Mouse (Mus musculus) adrenal gland, adult (tissue): ENCODE measurements around the gene Pigr.

Experiments used
- DNase-seq, 2 experiments: peaks; one replicate each; pipeline ENCODE4 v3.0.0; 2022 to 2023; ENCODE audit warnings: low spot score in 1 of 2; ENCODE audit not compliant: inconsistent age in 2 of 2

The Pigr gene

GRCm38 (mm10) chr1:130876931-130877509 is 50.5 kb downstream of the Pigr start:
- DNase-seq, result peak in 1 of 2 experiments; percentile 86

GRCm38 (mm10) chr1:130877889-130878614 is 51.6 kb downstream of the Pigr start:
- peak in 1 of 2 experiments; percentile 46 for DNase-seq

DNA sequence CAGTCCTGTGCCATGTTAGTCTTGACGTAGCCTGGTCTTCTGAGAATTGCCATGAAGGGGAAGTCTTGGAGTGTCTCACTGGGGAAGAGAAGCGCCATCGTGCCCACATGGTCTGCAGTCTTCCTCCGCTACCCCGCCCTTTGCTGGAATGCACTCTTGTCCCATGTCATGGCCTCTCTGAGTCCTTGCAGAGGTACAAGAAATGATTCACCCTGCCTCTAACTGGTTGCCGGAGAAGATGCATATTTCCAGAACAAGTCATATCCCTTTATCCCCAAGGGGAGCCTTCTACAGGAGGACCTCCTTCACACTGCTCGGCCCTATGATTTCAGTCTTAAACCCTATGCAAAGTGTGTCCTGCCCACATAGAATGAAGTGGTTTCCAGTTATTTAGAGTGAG is 53.4 kb downstream of the Pigr start:
- DNase-seq, result peak; percentile 15 to 37

DNA sequence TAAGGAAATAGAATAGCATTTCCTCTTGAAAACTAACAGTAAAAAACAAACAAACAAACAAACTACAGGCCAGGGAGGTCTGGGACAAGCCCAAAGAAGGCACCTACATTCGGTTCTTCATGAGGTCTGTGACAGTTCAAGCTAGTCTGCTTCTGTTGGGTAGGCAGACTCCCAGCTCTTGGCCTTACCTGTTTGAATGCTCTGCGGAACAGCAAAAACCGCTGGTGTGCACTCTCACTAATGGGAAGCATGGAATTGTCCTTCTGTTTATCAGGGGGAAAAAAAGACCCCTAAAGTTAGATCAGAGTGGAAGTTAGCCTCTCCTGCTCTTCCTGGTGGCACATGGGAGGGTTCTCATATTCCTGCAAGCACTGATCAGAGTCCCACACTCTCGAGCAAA is 56.7 kb downstream of the Pigr start:
- DNase-seq, result no peak

DNA sequence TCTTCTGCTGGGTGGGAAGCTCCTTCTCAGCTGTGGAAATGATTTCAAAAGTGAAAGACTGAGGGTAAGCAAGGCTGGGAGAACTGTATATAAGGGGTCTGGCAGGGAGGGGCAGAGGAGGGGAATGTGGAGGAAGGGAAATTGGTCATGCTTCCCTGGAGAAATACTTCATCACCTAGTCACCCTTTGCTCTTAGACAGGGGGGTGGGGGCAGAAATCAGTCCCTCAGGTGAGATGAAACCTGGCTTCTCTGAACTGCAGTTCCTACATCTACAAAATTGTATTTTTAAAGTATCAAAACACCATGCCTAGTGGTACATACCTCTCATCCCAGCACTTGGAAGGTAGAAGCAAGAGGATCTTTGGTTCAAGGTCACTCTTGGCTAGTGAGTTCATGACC is 60.9 kb downstream of the Pigr start, which contains the start of gene Il24:
Gene Il24 (minus strand): TSS at position 101 of the 400 bp plus-strand sequence.
- peak in 1 of 2 experiments; percentile 56 for DNase-seq

DNA sequence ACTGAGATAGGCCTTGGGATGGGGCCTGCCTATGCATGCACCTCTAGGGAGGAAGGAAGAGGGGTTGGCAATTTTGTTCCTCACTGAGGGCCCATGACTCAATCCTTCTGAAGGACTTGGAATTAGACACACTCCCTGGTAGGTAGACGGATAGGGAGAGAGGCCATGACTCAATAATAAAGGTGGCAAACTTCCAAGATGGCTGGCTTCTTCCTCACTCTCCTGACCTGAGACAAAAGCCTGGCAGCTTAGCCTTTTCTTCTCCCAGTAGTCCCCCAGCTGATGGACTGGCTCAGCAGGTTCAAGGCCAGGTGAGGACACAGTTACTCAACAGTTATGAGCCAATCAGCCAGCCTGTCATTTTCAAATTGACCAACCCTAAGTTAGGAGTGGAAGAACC is 66.0 kb downstream of the Pigr start:
- peak; percentile 83 to 95 for DNase-seq

DNA sequence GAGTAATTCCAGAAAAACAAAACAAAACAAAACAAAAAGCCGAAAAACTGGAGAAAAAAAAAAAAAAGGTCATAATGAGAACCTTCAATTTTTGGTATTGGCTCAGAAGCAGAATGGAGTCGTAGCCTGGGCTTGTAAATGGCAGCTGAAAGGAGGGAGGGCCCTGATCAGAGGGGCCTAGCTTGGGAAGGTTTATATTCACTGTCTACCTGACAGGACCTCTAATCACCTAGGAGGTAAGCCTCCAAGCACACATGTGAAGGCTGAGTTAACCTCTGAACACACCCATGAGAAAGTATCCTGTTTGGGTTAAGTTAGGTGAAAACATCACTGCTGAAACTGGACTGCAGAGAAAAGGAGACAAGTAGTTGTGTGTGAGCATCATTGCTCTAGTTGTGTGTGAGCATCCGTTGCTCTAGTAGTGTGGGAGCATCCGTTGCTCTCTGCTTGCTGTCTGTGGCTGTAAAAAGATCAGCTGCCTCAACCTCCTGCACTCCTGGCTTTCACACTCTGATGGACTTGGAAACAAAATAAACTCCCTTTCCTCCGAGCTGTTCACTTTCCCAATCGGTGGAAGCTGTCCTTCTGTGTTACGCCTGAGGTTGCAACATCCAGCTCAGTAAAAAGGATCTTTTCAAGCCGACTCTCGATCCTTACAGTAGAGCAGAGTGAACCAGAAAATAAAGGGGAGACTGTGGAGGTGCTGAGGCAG is 67.0 kb downstream of the Pigr start:
- DNase-seq, result peak in 1 of 2 experiments; percentile 59

GRCm38 (mm10) chr1:130894468-130894867 is 68.0 kb downstream of the Pigr start:
- DNase-seq, result no peak
